Mouse (Mus musculus): ENCODE measurements around the gene S100a7a. TPM values are rescaled to one million over a fixed set of nuclear protein-coding genes. Genes with fewer than 3 reads are reported as not detected.

The S100a7a gene
- polyA plus RNA-seq, 1 experiment from 2014 or later: not detected

Other genes starting within 250 kb of the S100a7a start
- gene Ints3, start 220.4 kb upstream of the S100a7a start, polyA plus RNA-seq (2016; fragmentation: Nextera tagmentation; extraction: Ambion mirVana): 43.4 and 44.5 TPM in 2 replicates
- gene Npr1, start 188.2 kb upstream of the S100a7a start, polyA plus RNA-seq (2016; fragmentation: Nextera tagmentation; extraction: Ambion mirVana): 2.7 and 3.8 TPM in 2 replicates
- 329 and 362 TPM in 2 replicates for gene Ilf2, start 177.9 kb upstream of the S100a7a start, polyA plus RNA-seq (2016; fragmentation: Nextera tagmentation; extraction: Ambion mirVana)
- gene Snapin, start 163.0 kb upstream of the S100a7a start, polyA plus RNA-seq (2016; fragmentation: Nextera tagmentation; extraction: Ambion mirVana): 66.2 and 71.3 TPM in 2 replicates
- 210 and 213 TPM in 2 replicates for gene Chtop, start 144.5 kb upstream of the S100a7a start, polyA plus RNA-seq (2016; fragmentation: Nextera tagmentation; extraction: Ambion mirVana)
- 7.3 and 8.3 TPM in 2 replicates for gene S100a1, start 139.6 kb upstream of the S100a7a start, polyA plus RNA-seq (2016; fragmentation: Nextera tagmentation; extraction: Ambion mirVana)
- 19.8 and 20.1 TPM in 2 replicates for gene S100a13, start 139.6 kb upstream of the S100a7a start, polyA plus RNA-seq (2016; fragmentation: Nextera tagmentation; extraction: Ambion mirVana)
- 0.20 and 1.0 TPM in 2 replicates for gene S100a14, start 127.2 kb upstream of the S100a7a start, polyA plus RNA-seq (2016; fragmentation: Nextera tagmentation; extraction: Ambion mirVana)
- 39.6 and 43.7 TPM in 2 replicates for gene S100a16, start 116.8 kb upstream of the S100a7a start, polyA plus RNA-seq (2016; fragmentation: Nextera tagmentation; extraction: Ambion mirVana)
- 0.06 and 0.16 TPM in 2 replicates for gene S100a3, start 93.4 kb upstream of the S100a7a start, polyA plus RNA-seq (2016; fragmentation: Nextera tagmentation; extraction: Ambion mirVana)
- not detected in 2 replicates for gene S100a2, start 63.8 kb upstream of the S100a7a start, polyA plus RNA-seq (2016; fragmentation: Nextera tagmentation; extraction: Ambion mirVana)
- gene Gm42674, start 52.1 kb upstream of the S100a7a start, polyA plus RNA-seq (2016; fragmentation: Nextera tagmentation; extraction: Ambion mirVana): not detected in 2 replicates
- 3.5 and 4.7 TPM in 2 replicates for gene S100a4, start 50.2 kb upstream of the S100a7a start, polyA plus RNA-seq (2016; fragmentation: Nextera tagmentation; extraction: Ambion mirVana)
- not detected in 2 replicates for gene S100a5, start 45.5 kb upstream of the S100a7a start, polyA plus RNA-seq (2016; fragmentation: Nextera tagmentation; extraction: Ambion mirVana)
- 25.4 and 30.1 TPM in 2 replicates for gene S100a6, start 41.1 kb upstream of the S100a7a start, polyA plus RNA-seq (2016; fragmentation: Nextera tagmentation; extraction: Ambion mirVana)
- 7.1 and 7.3 TPM in 2 replicates for gene S100a8, start 15.0 kb downstream of the S100a7a start, polyA plus RNA-seq (2016; fragmentation: Nextera tagmentation; extraction: Ambion mirVana)
- 3.3 and 3.8 TPM in 2 replicates for gene S100a9, start 41.7 kb downstream of the S100a7a start, polyA plus RNA-seq (2016; fragmentation: Nextera tagmentation; extraction: Ambion mirVana)
- gene Pglyrp4, start 72.9 kb downstream of the S100a7a start, polyA plus RNA-seq (2016; fragmentation: Nextera tagmentation; extraction: Ambion mirVana): not detected in 2 replicates
- gene Gm5849, start 123.9 kb downstream of the S100a7a start, polyA plus RNA-seq (2016; fragmentation: Nextera tagmentation; extraction: Ambion mirVana): not detected in 2 replicates

All from limb, embryonic 12.5 days (tissue).